Mouse (Mus musculus) kidney, postnatal 0 days (tissue): ENCODE data around the gene Trpm3. TPM values are rescaled to one million over a fixed set of nuclear protein-coding genes. Genes with fewer than 3 reads are reported as not detected.
A peak's percentile ranks its signal among the peaks of the same experiment; 100 is the strongest.

ENCODE experiments used
- ATAC-seq: fragments of 200-750 bp; cut with Nextera tagmentation; replicated peaks from 2 replicates; pipeline ENCODE4 v1.8.0; 2017; ENCODE audit warnings: low read depth, moderate number of reproducible peaks, moderate TSS enrichment, moderate library complexity; ENCODE audit not compliant: low FRiP score
- DNase-seq: peaks from one replicate; pipeline ENCODE4 v3.0.0-alpha.2; 2016; ENCODE audit warnings: low spot score
- H3K27ac ChIP-seq: fragments of 300-500 bp; sonication (generic); 2 replicates; pipeline ENCODE4 v1.5.1; 2014; ENCODE audit warnings: mild to moderate bottlenecking
- H3K27me3 ChIP-seq: fragments of 300-500 bp; sonication (generic); 2 replicates; pipeline ENCODE4 v1.6.1; 2014; ENCODE audit warnings: low read length, mixed read lengths; ENCODE audit not compliant: insufficient read depth
- H3K36me3 ChIP-seq: fragments of 300-500 bp; sonication (generic); 2 replicates; pipeline ENCODE4 v1.6.1; 2014; ENCODE audit warnings: low read length, mixed read lengths; ENCODE audit not compliant: insufficient read depth
- H3K4me1 ChIP-seq: fragments of 300-500 bp; sonication (generic); replicated peaks from 2 replicates; pipeline ENCODE4 v1.6.1; 2014; ENCODE audit warnings: antibody characterized with exemption, low read length, mixed read lengths; ENCODE audit not compliant: insufficient read depth
- H3K4me2 ChIP-seq: fragments of 300-500 bp; sonication (generic); 2 replicates; pipeline ENCODE4 v1.6.1; 2014; ENCODE audit warnings: mild to moderate bottlenecking, low read length, moderate library complexity, mixed read lengths
- H3K4me3 ChIP-seq: fragments of 300-500 bp; sonication (generic); replicated peaks from 2 replicates; pipeline ENCODE4 v1.5.1; 2014; ENCODE audit warnings: low read depth, low read length
- H3K9ac ChIP-seq: fragments of 300-500 bp; sonication (generic); 2 replicates; pipeline ENCODE4 v1.6.1; 2014; ENCODE audit warnings: low read depth, low read length
- H3K9me3 ChIP-seq: fragments of 300-500 bp; sonication (generic); replicated peaks from 2 replicates; pipeline ENCODE4 v1.6.1; 2016; ENCODE audit warnings: low read length, inconsistent platforms, mixed read lengths
- CTCF ChIP-seq: IDR thresholded peaks from 2 replicates; pipeline ENCODE4 v1.5.1; 2016; ENCODE audit warnings: antibody characterized with exemption, low read depth, mild to moderate bottlenecking, moderate library complexity
- WGBS: fragments of 180-500 bp; shearing (Covaris S2); extraction: QIAGEN DNeasy Blood & Tissue Kit; methylation state at CpG from one replicate; pipeline ENCODE4 v1.1.7; 2014; 5-methylcytosine and 5-hydroxymethylcytosine counted together
- polyA plus RNA-seq: library from polyadenylated mRNA; unstranded; fragments of >200 nt; fragmentation: Nextera tagmentation; extraction: Ambion mirVana; gene quantifications from 2 replicates; pipeline ENCODE4 v1.2.1, GENCODE M21; 2015

Trpm3 gene
- polyA plus RNA-seq, 1 experiment from 2014 or later: 2.1 TPM

- TF ChIP-seq CTCF: no peak
- H3K9me3 ChIP-seq: no peaks in the 10 kb centered on the region
- no peak overlapping the region for H3K4me2 ChIP-seq
- H3K27me3 ChIP-seq: no peaks in the 10 kb centered on the region
- no peak overlapping the region for H3K9ac ChIP-seq
- WGBS: 90% methylated on average over 3 of the region's 3 CpGs
- no peaks in the 10 kb centered on the region for H3K4me1 ChIP-seq
- no peak overlapping the region for H3K27ac ChIP-seq
- no peaks in the 10 kb centered on the region for H3K36me3 ChIP-seq
- no peak for DNase-seq
- no peak for ATAC-seq
- H3K4me3 ChIP-seq: no peak overlapping the region
These were observed 896.9 kb downstream of the Trpm3 start for GRCm38 (mm10) chr19:23035786-23036185.

GRCm38 (mm10) chr19:23036782-23037477, 898.1 kb downstream of the Trpm3 start:
- Histone ChIP-seq H3K27me3 (no peaks in the 10 kb centered on the region), H3K4me3 (no peak overlapping the region), H3K36me3 (no peaks in the 10 kb centered on the region), H3K4me1 (peaks cover under 1% of the 10 kb centered on the region; the same call in 1 of the 2 replicates), H3K9ac (no peak overlapping the region), H3K9me3 (no peaks in the 10 kb centered on the region), H3K27ac (no peak overlapping the region), H3K4me2 (no peak overlapping the region)
- no peak for ATAC-seq
- TF ChIP-seq CTCF: no peak
- 64% methylated on average over 11 of the region's 11 CpGs for WGBS
- no peak for DNase-seq

DNA sequence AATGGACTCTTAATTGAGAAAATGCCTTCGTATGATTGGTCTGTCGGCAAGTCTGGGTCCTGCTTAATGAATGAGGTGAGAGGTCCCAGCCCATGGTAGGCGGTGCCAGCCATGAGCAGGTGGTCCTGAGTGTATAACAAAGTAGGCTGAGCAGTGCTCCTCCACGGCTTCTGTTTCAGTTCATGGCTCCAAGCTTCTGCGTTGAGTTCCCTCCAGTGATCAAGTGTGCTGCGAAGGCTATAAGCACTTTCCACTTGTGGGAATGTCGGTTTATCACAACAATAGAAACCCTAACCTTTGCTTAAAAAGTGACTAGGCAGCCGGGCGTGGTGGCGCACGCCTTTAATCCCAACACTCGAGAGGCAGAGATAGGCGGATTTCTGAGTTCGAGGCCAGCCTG, 898.7 kb downstream of the Trpm3 start:
- H3K27me3 ChIP-seq: no peaks in the 10 kb centered on the region
- H3K4me2 ChIP-seq: no peak overlapping the region
- peaks cover 6% of the 10 kb centered on the region; the same call in 1 of the 2 replicates for H3K4me1 ChIP-seq
- H3K4me3 ChIP-seq: no peak overlapping the region
- no peaks in the 10 kb centered on the region for H3K9me3 ChIP-seq
- DNase-seq (no peak), ATAC-seq (no peak)
- TF ChIP-seq CTCF: no peak
- 85% methylated on average over 14 of the region's 14 CpGs for WGBS
- no peaks in the 10 kb centered on the region for H3K36me3 ChIP-seq
- H3K27ac ChIP-seq: no peak overlapping the region
- no peak overlapping the region for H3K9ac ChIP-seq

- WGBS: 78% methylated on average over 2 of the region's 2 CpGs
- TF ChIP-seq CTCF: no peak
- H3K36me3 ChIP-seq: no peaks in the 10 kb centered on the region
- no peaks in the 10 kb centered on the region for H3K27me3 ChIP-seq
- ATAC-seq (peak; percentile 78), DNase-seq (no peak)
- peaks cover 6% of the 10 kb centered on the region; the same call in 1 of the 2 replicates for H3K4me1 ChIP-seq
- H3K9ac ChIP-seq: no peak overlapping the region
- H3K4me2 ChIP-seq: no peak overlapping the region
- no peaks in the 10 kb centered on the region for H3K9me3 ChIP-seq
- no peak overlapping the region for H3K4me3 ChIP-seq
- no peak overlapping the region for H3K27ac ChIP-seq
These were observed 899.5 kb downstream of the Trpm3 start for GRCm38 (mm10) chr19:23038321-23038720.

DNA sequence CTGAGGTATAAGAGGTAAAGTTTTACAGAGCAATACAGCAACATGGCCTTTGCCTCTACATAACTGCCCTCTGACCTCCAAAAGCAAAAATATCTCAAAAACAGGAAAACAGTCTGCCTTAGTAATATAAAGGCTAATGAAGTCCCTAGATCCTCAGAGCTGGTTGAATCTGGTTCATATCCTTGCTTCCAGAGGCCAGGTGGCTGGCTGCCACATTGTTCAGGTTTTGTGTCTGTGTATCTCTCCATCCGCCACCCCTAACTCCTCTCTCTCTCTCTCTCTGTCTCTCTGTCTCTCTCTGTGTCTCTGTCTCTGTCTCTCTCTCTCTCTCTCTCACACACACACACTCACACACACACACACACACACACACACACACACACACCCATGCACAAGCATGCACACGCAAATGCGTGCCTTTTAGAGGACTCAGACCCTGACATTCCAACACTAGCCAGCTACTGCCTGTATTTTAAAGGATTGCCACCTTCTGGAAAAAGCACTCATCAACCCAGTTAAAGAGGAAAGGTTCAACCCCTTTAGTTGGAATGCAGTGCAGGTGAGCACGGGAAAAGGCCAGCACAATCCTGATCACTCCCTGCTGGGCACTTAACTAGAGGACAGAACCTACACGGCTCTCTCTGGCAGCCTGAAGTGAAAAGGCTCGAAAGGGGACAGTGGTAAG, 902.8 kb downstream of the Trpm3 start:
- Histone ChIP-seq H3K36me3 (no peaks in the 10 kb centered on the region), H3K4me2 (no peak overlapping the region), H3K27ac (no peak overlapping the region), H3K9me3 (no peaks in the 10 kb centered on the region), H3K4me3 (no peak overlapping the region), H3K27me3 (no peaks in the 10 kb centered on the region), H3K4me1 (peaks cover 6% of the 10 kb centered on the region; the same call in 1 of the 2 replicates), H3K9ac (no peak overlapping the region)
- DNase-seq (no peak), ATAC-seq (no peak)
- WGBS: 66% methylated on average over 6 of the region's 6 CpGs
- TF ChIP-seq CTCF: no peak

- ATAC-seq: no peak
- no peak for DNase-seq
- no peak overlapping the region for H3K9ac ChIP-seq
- no peaks in the 10 kb centered on the region for H3K27me3 ChIP-seq
- H3K27ac ChIP-seq: no peak overlapping the region
- no peak overlapping the region for H3K4me2 ChIP-seq
- H3K4me3 ChIP-seq: no peak overlapping the region
- H3K36me3 ChIP-seq: no peaks in the 10 kb centered on the region
- WGBS: 49% methylated on average over 6 of the region's 6 CpGs
- TF ChIP-seq CTCF: no peak
- H3K4me1 ChIP-seq: peaks cover 6% of the 10 kb centered on the region; the same call in 1 of the 2 replicates
- no peaks in the 10 kb centered on the region for H3K9me3 ChIP-seq
These were observed 903.4 kb downstream of the Trpm3 start for GRCm38 (mm10) chr19:23042168-23042733.
